Mouse (Mus musculus) natural killer cell, adult 2 months (primary cell): ENCODE data around the gene Sspn.

Source experiments
- DNase-seq, 2 experiments: peaks; one replicate each; pipeline ENCODE4 v3.0.0; 2022; ENCODE audit warnings: low spot score in 2 of 2

Gene Sspn

GRCm38 (mm10) chr6:146014312-146014711, 82.9 kb downstream of the Sspn start:
- DNase-seq = no peak
